17 mouse cellular contexts compared by ENCODE assay signal in the genomic region with DNA sequence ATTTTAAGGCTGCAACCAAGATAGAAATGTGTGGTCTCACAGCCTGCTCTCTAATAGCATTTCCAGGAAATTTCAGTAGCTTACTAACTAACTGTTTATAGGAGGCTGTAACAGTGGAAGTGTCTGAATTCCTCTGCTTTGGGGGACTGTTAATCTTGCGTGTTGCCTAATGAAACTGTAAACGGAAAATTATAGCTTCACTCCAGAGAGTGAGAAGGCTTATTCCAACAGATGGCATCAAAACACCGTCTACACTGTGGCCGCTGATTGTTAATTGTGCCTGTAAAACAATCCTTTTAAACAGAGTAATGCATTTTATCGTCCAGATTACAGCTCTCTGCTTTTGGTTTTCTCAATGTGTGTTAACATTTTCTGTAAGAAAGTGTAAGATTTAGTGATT.
DNase-seq lines count a peak whose midpoint lies in the region; ATAC-seq and TF ChIP-seq lines count a peak whose summit lies in the region.
"Had no signal": no experiment of that assay in that cellular context is flagged by ENCODE, and none has a peak within 500 bp of the region (broad histone marks: within the 10 kb centered on the region; RNA-seq: fewer than 3 reads in every experiment).

No protein-coding gene starts in this region.

- H3K9ac ChIP-seq in forebrain, embryonic 13.5 days: no peak overlapping the region
- no peak overlapping the region for H3K9ac ChIP-seq in forebrain, embryonic 12.5 days
- no peak overlapping the region for H3K9ac ChIP-seq in kidney, postnatal 0 days (ENCODE audit: low read depth, low read length)
- no peak overlapping the region for H3K9ac ChIP-seq in kidney, embryonic 14.5 days (ENCODE audit: low read depth, low read length)
- H3K9ac ChIP-seq in forebrain, embryonic 16.5 days (replicated peaks; ENCODE audit: low read depth, low read length): no peak overlapping the region
- H3K9ac ChIP-seq: stomach, embryonic 15.5 days had no signal

- no peaks in the 10 kb centered on the region for H3K36me3 ChIP-seq in forebrain, embryonic 13.5 days (ENCODE audit: poor library complexity, severe bottlenecking)
- H3K36me3 ChIP-seq in forebrain, embryonic 12.5 days (replicated peaks): no peaks in the 10 kb centered on the region
- H3K36me3 ChIP-seq in kidney, postnatal 0 days (ENCODE audit: insufficient read depth, low read length): no peaks in the 10 kb centered on the region
- no peaks in the 10 kb centered on the region for H3K36me3 ChIP-seq in kidney, embryonic 14.5 days (ENCODE audit: control insufficient read depth, insufficient read depth, low read length)
- no peaks in the 10 kb centered on the region for H3K36me3 ChIP-seq in forebrain, embryonic 16.5 days (ENCODE audit: control insufficient read depth, insufficient read depth)
- H3K36me3 ChIP-seq: stomach, embryonic 15.5 days had no signal

- peak; percentile 75 for ATAC-seq in forebrain, embryonic 13.5 days
- no peak for ATAC-seq in forebrain, embryonic 12.5 days (ENCODE audit: low FRiP score)
- ATAC-seq in kidney, postnatal 0 days (replicated peaks; ENCODE audit: low FRiP score, low read depth): no peak
- ATAC-seq in kidney, embryonic 14.5 days (ENCODE audit: low FRiP score, low TSS enrichment): no peak
- peak; percentile 81 for ATAC-seq in forebrain, embryonic 16.5 days

- 44% methylated on average over 5 of the region's 5 CpGs for WGBS in forebrain, embryonic 13.5 days
- WGBS in forebrain, embryonic 12.5 days: 55% methylated on average over 5 of the region's 5 CpGs
- 30% methylated on average over 5 of the region's 5 CpGs for WGBS in kidney, postnatal 0 days
- WGBS in kidney, embryonic 14.5 days: 42% methylated on average over 5 of the region's 5 CpGs
- WGBS in forebrain, embryonic 16.5 days: 23% methylated on average over 5 of the region's 5 CpGs

- H3K27ac ChIP-seq in forebrain, embryonic 13.5 days: no peak overlapping the region
- H3K27ac ChIP-seq in forebrain, embryonic 12.5 days: no peak overlapping the region
- H3K27ac ChIP-seq in kidney, postnatal 0 days: no peak overlapping the region
- H3K27ac ChIP-seq in kidney, embryonic 14.5 days (ENCODE audit: low read depth, low read length): no peak overlapping the region
- H3K27ac ChIP-seq in forebrain, embryonic 16.5 days (ENCODE audit: low read length): no peak overlapping the region
- H3K27ac ChIP-seq: stomach, embryonic 15.5 days had no signal

- TF ChIP-seq CTCF in kidney, postnatal 0 days (IDR thresholded peaks at IDR 0.05; ENCODE audit: low read depth): peak; percentile 31; the same call in 1 of the 2 replicates

- peaks cover 9% of the 10 kb centered on the region; the same call in 1 of the 2 replicates for H3K4me1 ChIP-seq in forebrain, embryonic 13.5 days
- H3K4me1 ChIP-seq in forebrain, embryonic 12.5 days: peaks cover 7% of the 10 kb centered on the region; the same call in 1 of the 2 replicates
- no peaks in the 10 kb centered on the region for H3K4me1 ChIP-seq in kidney, postnatal 0 days (replicated peaks; ENCODE audit: insufficient read depth, low read length)
- no peaks in the 10 kb centered on the region for H3K4me1 ChIP-seq in kidney, embryonic 14.5 days (ENCODE audit: control insufficient read depth, insufficient read depth, low read length)
- no peaks in the 10 kb centered on the region for H3K4me1 ChIP-seq in forebrain, embryonic 16.5 days (replicated peaks; ENCODE audit: control insufficient read depth, insufficient read depth, low read length)
- H3K4me1 ChIP-seq: stomach, embryonic 15.5 days had no signal

- DNase-seq in kidney, postnatal 0 days (ENCODE audit: low spot score): peak; percentile 37
- peak; percentile 7 for DNase-seq in 3T3-L1 (ENCODE audit: low read depth, low spot score)
- no peak for DNase-seq in right cerebral cortex, postnatal 4 days
- DNase-seq: adrenal gland, postnatal 14 days; cerebellum, adult 9-11 months; gastrocnemius, postnatal 10 days; kidney, adult 8-10 months; kidney, postnatal 4 days; lung, adult 2 months; lung, postnatal 36 days; spleen, adult 18-20 months had no signal

- H3K4me2 ChIP-seq in forebrain, embryonic 13.5 days: no peak overlapping the region
- H3K4me2 ChIP-seq in forebrain, embryonic 12.5 days: no peak overlapping the region
- no peak overlapping the region for H3K4me2 ChIP-seq in kidney, postnatal 0 days (ENCODE audit: low read length)
- H3K4me2 ChIP-seq in kidney, embryonic 14.5 days (replicated peaks; ENCODE audit: low read depth, low read length): no peak overlapping the region
- no peak overlapping the region for H3K4me2 ChIP-seq in forebrain, embryonic 16.5 days (ENCODE audit: low read length)
- H3K4me2 ChIP-seq: liver, embryonic 11.5 days; stomach, embryonic 15.5 days had no signal

- H3K27me3 ChIP-seq in forebrain, embryonic 13.5 days: no peaks in the 10 kb centered on the region
- no peaks in the 10 kb centered on the region for H3K27me3 ChIP-seq in forebrain, embryonic 12.5 days
- H3K27me3 ChIP-seq in kidney, postnatal 0 days (ENCODE audit: insufficient read depth, low read length): no peaks in the 10 kb centered on the region
- no peaks in the 10 kb centered on the region for H3K27me3 ChIP-seq in kidney, embryonic 14.5 days (ENCODE audit: control insufficient read depth, insufficient read depth, low read length)
- H3K27me3 ChIP-seq in forebrain, embryonic 16.5 days (replicated peaks; ENCODE audit: control insufficient read depth, insufficient read depth, low read length): no peaks in the 10 kb centered on the region
- H3K27me3 ChIP-seq: stomach, embryonic 15.5 days had no signal

- no peak overlapping the region for H3K4me3 ChIP-seq in forebrain, embryonic 13.5 days
- no peak overlapping the region for H3K4me3 ChIP-seq in forebrain, embryonic 12.5 days (replicated peaks)
- H3K4me3 ChIP-seq in kidney, postnatal 0 days (replicated peaks; ENCODE audit: low read depth, low read length): no peak overlapping the region
- no peak overlapping the region for H3K4me3 ChIP-seq in kidney, embryonic 14.5 days (ENCODE audit: low read length)
- no peak overlapping the region for H3K4me3 ChIP-seq in forebrain, embryonic 16.5 days (replicated peaks; ENCODE audit: low read length)
- H3K4me3 ChIP-seq: stomach, embryonic 15.5 days had no signal

- no peaks in the 10 kb centered on the region for H3K9me3 ChIP-seq in forebrain, embryonic 13.5 days (replicated peaks)
- no peaks in the 10 kb centered on the region for H3K9me3 ChIP-seq in forebrain, embryonic 12.5 days
- H3K9me3 ChIP-seq in kidney, postnatal 0 days (replicated peaks; ENCODE audit: low read length): no peaks in the 10 kb centered on the region
- H3K9me3 ChIP-seq in kidney, embryonic 14.5 days (ENCODE audit: control insufficient read depth, low read length): no peaks in the 10 kb centered on the region
- H3K9me3 ChIP-seq in forebrain, embryonic 16.5 days (ENCODE audit: control insufficient read depth, low read length): no peaks in the 10 kb centered on the region
- H3K9me3 ChIP-seq: stomach, embryonic 15.5 days had no signal

Comparison
In these comparisons a context has a peak if more than half of its experiments do, and no peak if none do; other contexts are left out.
1. ATAC-seq: peak in forebrain, embryonic 13.5 days (single experiment) and forebrain, embryonic 16.5 days (single experiment); none in forebrain, embryonic 12.5 days (single experiment), kidney, postnatal 0 days (single experiment) and kidney, embryonic 14.5 days (single experiment).